Mouse (Mus musculus) large intestine, adult 2 months (tissue): Measurements from ENCODE around the gene Acsm2. TPM values are rescaled to one million over a fixed set of nuclear protein-coding genes. Genes with fewer than 3 reads are reported as not detected.
"Not testable (repeated sequence)": the region's sequence is repeated elsewhere in the genome, so short reads cannot be mapped to it uniquely, and the experiment has no call there.

Experiments used
- DNase-seq: peaks from one replicate; pipeline ENCODE4 v3.0.0-alpha.2; 2012; ENCODE audit warnings: low read depth, low spot score
- WGBS: fragments of 180-500 bp; shearing (Covaris S2); methylation state at CpG from one replicate; pipeline ENCODE4 v1.1.7; 2018; 5-methylcytosine and 5-hydroxymethylcytosine counted together
- polyA plus RNA-seq: library from polyadenylated mRNA; depleted of rRNA; stranded (reverse); fragments of >200 nt; gene quantifications from 2 replicates; pipeline ENCODE4 v1.2.3, GENCODE M21; 2012

The Acsm2 gene
- polyA plus RNA-seq, 1 experiment: not detected

DNA sequence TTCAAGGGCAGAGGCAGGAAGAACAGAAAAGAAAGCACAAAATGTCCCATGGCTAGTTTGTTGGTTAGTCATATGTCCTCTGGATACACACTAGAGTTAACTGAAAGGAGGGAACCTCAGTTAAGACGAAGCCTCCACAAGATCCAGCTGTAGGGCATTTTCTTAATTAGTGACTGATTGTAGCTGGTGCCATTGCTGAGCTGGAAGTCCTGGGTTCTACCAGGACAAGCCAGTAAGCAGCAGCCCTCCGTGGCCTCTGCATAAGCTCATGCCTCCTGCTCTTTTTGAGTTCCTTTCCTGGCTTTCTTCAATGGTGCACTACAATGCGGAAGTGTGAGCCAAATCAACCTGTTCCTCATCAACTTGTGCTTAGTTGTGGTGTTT is 6.3 kb downstream of the Acsm2 start:
- WGBS: 81% methylated on average over 3 of the region's 3 CpGs
- no peak for DNase-seq

DNA sequence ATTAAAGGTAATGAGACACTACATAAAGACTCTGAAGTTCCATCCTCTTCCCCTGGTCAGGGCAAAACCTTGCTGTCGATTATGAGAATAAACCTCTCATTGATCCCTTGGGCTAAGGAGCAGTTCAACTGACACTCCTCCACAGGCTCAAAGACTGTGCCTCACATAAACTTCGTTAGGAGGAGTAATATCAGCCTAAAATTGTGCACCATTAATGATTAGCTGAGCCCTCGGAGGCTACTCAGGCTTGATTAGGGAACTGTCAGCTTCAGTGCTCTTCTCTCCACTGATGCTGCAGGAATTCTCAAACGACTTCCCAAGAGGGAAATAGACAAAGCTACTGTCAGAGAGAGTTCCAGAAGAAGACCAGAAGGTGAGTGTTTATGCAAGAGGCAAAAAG is 7.3 kb downstream of the Acsm2 start:
- DNase-seq: no peak
- 45% methylated on average over 4 of the region's 4 CpGs for WGBS

DNA sequence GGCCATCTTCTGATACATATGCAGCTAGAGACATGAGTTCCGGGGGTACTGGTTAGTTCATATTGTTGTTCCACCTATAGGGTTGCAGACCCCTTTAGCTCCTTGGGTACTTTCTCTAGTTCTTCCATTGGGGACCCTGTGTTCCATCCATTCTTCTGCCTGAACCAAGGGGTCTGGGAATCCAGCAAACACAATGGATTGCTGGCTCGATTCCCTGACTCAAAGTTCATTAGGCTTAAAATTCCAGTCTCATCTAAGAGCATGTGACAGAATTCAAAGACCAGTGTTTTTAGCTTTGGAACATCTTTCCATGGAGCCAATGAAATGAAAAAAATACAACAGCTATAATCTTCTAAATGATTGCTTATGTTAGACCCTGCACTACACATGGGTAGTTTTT is 8.3 kb downstream of the Acsm2 start:
- not testable (repeated sequence) for DNase-seq
- WGBS: 92% methylated on average over 2 of the region's 2 CpGs

DNA sequence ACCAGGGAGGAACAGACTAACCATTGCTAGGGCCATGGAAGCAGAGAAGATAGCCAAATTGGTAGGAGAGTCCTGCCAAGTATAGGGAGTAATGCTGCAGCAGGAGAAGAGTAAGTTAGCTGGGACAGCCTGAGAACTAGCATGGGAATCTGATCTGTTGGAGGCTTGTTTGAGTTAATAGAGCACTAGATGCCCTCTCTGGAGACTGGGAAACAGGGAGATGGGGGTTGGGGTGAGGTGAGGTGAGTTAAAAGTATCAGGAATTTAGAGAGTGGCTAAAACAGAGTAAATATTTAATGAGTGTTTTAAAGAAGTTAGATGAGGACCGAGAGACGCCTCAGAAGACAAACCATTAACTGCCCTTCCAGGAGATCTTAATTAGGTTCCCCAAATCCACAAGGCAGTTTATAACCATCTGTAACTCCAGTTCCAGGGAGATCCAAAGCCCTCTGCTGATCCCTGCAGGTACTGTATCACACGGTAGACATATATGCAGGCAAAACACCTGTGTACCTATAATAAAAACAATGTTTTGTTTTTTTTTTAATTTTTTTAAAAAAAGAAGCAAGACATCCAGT is 40.5 kb downstream of the Acsm2 start:
- 26% methylated on average over 3 of the region's 3 CpGs for WGBS

DNA sequence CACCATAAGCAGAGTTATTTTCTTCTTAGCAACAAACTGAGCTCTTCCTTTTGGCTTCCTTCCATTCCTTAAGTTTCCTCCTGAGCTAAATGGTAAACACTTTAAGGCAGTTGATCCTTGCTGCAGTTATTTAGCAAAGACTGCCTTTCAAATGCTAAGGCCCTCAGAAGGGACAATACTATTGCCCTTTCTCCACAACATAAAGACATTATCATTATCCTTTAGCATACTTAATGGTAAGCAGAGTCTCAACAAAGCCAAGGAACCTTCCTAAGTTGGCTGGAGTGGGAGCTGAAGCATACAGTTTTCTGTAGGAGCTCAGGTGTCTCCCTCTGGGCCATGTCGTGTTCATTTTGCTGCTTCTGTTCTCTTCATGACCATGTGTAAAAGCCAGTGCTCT is 41.2 kb downstream of the Acsm2 start:
- WGBS: 39% methylated on average over 1 of the region's 1 CpGs
- no peak for DNase-seq

More for the DNA sequence above, 40.5 kb downstream of the Acsm2 start:
- DNase-seq: no peak

DNA sequence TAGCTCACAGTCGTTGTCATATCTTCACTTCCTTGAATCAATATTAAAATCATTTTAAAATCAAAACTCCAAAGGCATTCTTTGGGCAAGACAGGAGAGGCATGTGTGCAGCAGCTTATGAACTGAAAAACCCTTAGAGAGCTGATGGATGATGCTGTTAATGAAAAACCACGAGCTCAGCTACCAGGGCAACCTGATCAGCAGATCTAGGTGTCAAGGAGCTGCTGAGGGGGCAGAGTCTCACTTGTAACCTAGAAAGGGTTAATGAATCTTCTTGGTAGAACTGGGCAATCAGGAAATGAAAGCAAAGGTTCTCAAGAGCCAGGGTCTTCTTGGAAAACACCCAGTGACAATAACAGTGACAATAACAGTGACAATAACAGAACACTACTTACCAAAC is 42.4 kb downstream of the Acsm2 start:
- no peak for DNase-seq
- 45% methylated on average over 2 of the region's 2 CpGs for WGBS

DNA sequence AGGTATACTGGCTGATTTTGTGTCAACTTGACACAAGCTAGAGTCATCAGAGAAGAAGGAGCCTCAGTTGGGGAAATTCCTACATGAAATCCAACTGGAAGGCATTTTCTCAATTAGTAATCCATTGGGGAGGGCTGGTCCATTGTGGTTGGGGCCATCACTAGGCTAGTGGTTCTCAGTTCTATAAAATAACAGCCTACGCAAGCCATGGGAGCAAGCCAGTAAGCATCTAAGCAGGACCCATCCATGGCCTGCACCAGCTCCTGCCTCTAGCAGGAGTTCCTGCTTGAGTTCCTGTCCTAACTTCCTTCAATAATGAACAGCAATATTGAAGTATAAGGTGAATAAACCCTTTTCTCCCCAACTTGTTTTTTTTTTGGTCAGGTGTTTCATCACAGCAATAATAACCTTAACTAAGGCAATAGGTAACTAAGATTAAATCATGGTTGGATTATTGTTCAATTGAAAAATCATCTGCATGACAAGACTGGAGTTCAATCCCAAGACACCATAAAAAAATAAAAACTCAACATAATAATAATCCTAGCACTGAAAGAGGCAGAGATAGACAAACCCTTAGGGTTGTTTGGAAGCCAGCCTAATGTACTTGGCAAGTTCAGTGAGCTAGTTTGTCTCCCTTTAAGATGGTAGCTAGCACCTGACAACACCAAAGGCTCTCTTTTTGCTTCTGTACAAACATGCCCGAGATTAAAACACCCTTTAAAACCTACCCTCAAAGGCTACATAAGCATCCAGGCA is 47.2 kb downstream of the Acsm2 start:
- DNase-seq: no peak
- 75% methylated on average over 2 of the region's 2 CpGs for WGBS

DNA sequence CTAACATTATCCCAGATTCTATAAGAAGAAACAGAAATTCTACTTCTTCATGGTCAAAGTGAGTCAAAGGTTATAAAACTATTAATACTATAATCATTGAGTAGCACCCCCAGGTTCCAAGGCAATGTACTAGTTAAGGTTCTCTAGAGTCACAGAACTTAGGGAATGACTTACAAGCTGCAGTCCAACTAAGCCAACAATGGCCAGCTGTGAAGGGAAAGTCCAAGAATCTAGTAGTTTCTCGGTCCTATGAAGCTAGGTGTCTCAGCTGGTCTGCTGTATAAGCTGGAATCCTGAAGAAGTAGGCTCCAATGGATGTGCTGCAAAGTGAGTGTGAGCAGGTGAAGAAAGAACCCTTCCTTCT is 47.8 kb downstream of the Acsm2 start:
- DNase-seq: no peak
- WGBS: 65% methylated on average over 1 of the region's 1 CpGs

DNA sequence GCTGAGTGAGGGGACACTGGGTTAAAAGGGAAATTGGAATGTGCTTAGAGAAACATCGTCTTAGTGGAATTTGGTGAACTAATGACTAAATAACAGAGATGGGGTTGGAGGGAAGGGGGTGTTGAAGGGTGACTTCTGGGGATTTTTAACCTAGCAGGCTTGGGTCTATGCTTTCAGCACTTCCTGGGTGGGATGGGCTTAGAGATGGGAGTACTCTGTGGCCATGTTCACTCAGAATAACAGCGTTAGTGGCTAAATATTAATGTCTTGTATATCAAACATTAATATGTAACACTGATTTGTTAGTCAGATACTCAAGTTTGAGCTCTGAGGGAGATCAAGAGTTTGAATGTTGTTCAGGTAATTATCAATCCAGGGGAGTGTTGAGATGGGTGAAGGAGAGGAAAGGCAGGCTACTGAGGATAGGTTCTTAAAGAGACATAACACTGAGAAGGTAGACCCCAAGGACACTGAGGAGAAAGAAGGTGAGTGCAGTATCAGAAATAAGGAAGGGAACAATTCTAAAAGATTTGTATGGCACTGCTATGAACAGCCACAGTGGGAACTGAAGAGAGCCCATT is 50.9 kb downstream of the Acsm2 start:
- no peak for DNase-seq
- 64% methylated on average over 2 of the region's 2 CpGs for WGBS

DNA sequence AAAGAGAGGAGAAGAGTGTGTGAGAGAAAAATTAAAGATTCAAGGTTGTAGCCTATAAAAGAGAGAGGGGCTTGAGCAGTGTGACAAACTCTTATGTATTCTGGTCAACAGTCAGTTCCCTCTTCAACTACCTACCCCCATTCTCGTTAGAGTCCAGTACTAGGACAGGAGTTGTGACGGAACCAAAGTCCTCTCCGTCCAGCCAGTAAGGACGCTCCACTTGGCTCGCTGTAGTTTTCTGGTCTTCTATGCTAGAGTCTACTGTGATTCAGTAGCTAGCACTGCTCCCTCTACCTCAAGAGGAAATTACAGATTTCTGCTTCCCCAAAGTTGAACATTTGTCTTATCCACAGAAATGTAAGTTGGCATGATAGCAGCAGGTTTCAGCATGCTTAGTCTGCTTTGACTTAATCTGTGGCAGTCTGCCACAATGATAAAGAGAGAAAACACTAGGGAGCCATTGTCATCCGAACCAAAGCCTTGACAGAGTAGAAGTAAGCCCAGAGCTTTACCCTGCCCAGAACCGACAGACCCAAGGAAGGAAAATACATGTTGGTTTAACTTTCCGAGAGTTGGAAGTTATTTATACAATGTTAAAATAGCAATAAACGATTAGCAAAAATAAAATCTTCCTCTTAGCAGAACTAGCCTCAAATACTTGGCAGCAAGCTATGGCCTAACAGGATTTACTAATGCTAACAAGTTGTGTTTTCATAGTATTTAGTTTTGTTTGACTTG is 52.0 kb downstream of the Acsm2 start:
- no peak for DNase-seq
- WGBS: 71% methylated on average over 9 of the region's 9 CpGs

DNA sequence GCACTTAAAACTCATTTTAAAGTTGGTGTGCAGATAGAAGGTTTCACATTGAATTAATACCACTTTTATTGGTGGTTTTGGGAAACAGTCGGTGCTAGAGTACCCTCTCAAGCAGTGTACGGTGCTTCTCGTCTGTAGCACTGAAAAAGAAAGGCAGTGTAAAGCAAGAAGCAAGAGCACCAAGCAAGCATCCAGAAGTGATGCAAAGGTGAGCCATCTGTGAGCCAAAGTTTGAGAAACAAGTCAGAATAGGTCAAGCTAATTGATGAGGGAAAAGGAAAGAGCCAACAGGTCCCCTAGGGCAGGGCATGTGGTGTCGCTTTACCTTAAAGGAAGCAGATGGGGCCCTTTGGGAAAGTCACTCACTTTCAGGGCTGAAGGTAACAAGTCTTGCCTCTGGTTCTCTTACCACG is 52.5 kb downstream of the Acsm2 start, which contains the start of gene Acsm1:
Acsm1 (plus strand) TSS at position 363 of the 413 bp plus-strand sequence.
- 56% methylated on average over 5 of the region's 5 CpGs for WGBS

DNA sequence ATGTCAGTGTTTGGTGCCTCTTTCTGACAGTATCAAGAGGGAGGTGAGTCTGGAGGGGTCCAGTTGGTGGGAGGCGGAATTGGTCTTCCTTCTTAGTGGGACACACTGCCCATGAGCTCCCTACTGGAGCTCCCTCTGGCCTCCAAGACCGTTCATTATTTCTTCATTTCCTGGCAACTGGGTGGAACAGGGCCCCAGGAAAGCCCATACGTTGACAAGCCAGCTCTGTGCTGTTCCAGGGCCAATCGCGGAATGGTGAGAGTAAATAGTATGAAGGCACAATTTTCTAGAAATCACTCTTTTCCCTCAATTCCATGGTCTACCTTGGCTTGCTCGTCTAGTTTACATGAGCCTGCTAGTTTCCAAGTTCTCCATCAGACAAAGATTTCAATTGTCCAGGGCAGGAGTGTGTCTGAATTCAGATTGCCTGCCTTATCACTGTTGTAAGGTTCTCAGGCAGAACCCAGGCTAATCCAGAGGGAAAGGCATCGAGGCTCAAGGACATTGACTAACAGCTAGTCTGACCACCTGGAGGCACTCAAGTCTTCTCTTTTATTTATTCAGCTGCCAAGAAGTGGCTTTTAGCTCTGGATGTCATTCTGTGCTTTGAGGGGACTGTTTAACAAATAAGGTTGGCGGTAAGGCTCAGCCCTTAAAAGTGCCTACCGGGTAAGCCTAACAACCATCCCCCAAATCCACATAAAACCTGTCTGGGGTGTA is 53.8 kb downstream of the Acsm2 start:
- no peak for DNase-seq
- WGBS: 46% methylated on average over 9 of the region's 9 CpGs

More for the DNA sequence above, 52.5 kb downstream of the Acsm2 start, which contains the start of gene Acsm1:
- DNase-seq: no peak

DNA sequence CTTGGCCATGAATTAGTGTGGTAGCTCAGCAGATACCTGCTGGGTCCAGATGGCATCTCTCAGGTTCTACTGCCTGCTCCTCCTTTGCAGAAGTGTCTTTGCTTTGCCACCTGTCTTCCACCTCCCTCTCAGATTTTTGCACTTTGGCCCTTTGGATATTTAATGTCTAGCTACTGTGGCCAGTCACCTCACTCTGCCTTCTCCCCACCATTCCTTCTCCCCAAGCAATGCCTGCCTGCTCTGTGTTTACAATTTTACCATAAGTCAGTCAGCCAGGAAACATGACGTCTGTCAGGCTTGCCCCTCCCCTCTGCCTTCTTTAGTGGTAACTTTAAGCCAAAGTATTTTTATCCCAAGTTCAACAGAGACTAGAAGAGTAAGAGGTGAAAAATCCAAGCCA is 62.4 kb downstream of the Acsm2 start:
- no peak for DNase-seq
- 29% methylated on average over 1 of the region's 1 CpGs for WGBS

DNA sequence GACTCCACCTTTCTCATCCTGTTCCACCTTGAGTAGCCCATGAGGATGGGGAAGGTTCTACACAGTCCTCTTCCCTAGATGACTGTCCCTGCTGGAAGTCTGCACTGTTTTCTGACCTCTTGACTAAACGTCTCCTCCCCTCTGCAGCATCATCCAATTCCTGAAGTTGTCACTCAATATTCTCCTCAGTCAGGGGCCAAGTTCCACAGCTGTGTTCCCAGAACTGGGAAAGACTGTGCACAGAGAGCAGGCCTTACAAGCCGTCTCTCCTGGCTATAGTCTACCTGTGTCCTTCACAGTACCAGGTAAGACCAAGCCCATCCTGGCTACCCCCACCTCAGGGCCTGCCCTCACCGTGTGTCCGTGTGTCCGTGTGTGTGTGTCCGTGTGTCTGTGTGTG is 63.5 kb downstream of the Acsm2 start:
- 80% methylated on average over 6 of the region's 6 CpGs for WGBS
- no peak for DNase-seq

DNA sequence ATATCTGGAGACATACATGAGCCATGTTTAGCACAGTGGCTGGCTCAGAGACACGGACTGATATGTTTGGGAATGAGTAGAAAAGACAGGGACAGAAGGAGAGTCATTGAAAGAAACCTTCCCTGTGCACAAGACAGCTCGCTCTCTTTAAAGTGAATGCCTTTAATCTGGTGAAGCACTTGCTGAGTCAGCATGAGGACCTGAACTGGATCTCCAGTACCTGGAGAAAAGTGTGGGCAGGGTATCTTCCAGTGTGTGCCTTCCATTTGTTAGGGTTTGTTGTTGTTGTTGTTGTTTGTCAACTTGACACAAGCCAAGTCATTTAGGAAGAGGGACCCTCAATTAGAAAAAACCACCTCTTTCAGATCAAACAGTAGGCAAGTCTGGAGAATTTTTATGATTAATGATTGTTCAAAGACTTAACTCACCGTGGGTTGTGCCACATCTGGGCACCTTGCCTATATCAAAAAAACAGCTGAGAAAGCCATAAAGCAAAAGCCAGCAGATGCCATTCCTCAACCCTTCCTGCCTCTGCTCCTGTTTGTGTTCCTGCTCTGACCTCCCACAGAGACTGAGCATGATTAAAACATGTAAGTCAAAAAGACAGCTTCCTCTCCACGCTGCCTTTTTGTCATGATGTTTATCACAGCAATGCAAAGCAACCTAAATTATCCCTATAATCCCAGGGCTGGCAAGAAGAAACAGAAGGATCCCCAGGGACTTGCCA is 64.2 kb downstream of the Acsm2 start:
- DNase-seq: no peak
- 43% methylated on average over 4 of the region's 4 CpGs for WGBS

DNA sequence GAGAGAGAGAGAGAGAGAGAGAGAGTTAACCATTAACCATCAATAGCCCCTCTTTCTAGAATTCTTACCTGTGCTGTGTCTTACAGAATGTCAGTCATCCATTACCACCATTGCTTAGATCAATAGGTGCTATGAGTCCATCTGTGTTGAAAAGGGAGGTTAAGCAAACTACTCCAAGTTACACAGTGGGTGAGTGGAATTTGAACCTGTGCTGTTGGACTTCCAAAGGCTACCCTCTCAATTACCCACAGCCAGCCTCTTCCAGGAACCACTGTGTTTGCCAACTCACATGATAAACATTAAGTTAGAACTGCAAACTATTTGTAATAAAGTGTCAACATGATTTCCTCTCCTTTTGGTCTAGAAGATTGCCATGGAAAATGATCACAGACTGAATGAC is 66.0 kb downstream of the Acsm2 start:
- DNase-seq: no peak

DNA sequence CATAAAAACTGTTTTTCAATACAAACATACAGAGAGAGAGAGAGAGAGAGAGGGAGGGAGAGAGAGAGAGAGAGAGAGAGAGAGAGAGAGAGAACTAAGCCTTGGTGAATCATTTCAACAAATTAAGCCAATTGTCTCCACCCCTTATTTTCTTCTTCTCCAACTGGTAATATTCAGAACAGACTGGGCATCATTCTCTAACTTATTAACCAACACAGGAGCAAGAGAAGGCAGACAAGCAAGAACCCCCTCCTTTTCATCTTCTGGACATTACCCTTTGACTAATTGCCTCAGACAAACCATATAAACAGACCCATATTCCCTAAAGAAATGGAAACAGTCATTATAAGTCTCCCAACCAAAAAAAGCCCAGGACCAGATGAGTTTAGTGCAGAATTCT is 84.6 kb downstream of the Acsm2 start:
- DNase-seq: no peak

DNA sequence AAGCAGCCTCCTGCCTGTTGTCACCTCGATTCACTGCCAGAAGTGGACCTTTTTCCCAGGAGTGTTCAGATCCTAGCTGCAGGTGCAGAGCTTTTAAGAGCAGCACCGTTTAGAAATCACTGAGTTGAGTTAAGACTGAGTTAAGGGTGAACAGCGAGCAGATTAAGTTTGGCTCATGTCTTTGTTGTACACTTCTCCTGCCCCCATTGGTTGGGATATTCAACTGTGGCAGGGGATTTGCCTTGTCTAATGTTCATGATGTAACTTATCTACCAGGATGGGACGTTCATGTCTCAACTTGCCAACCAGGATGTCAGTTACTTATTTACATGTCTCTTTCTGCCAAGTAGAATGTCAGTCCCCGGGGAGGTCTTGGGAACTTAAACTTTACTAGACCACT is 88.2 kb downstream of the Acsm2 start:
- 63% methylated on average over 5 of the region's 5 CpGs for WGBS
- DNase-seq: no peak
